Mouse (Mus musculus): ENCODE data around the gene Tcf20. TPM values are rescaled to one million over a fixed set of nuclear protein-coding genes. Genes with fewer than 3 reads are reported as not detected.

The Tcf20 gene
- polyA plus RNA-seq, 1 experiment from 2014 or later: 25.1 TPM

GRCm38 (mm10) chr15:82974471-82974870 is 13.2 kb downstream of the Tcf20 start:
- no peak for TF ChIP-seq CTCF (IDR thresholded peaks at IDR 0.05)
- H3K27me3 ChIP-seq: peaks cover 7% of the 10 kb centered on the region
- DNase-seq (ENCODE audit: low read depth, low spot score): no peak
- in situ Hi-C loops (cut with MboI; ENCODE audit: low pct_unique_long_range_greater_than_20kb): no loop called here
- ChIA-PET CTCF (no interaction called here), POLR2A (no interaction called here)
- ATAC-seq: no peak

GRCm38 (mm10) chr15:82969206-82969721 is 18.4 kb downstream of the Tcf20 start:
- ChIA-PET POLR2A (no interaction called here), CTCF (no interaction called here)
- H3K27me3 ChIP-seq: peaks cover 15% of the 10 kb centered on the region
- ATAC-seq (no peak), DNase-seq (ENCODE audit: low read depth, low spot score) (peak; percentile 49)
- in situ Hi-C loops (cut with MboI; ENCODE audit: low pct_unique_long_range_greater_than_20kb): no loop called here
- TF ChIP-seq CTCF (IDR thresholded peaks at IDR 0.05): no peak

GRCm38 (mm10) chr15:82968449-82968848 is 19.2 kb downstream of the Tcf20 start:
- DNase-seq (ENCODE audit: low read depth, low spot score): no peak
- ATAC-seq: no peak
- H3K27me3 ChIP-seq: peaks cover 17% of the 10 kb centered on the region
- POLR2A ChIA-PET: no interaction called here
- in situ Hi-C loops (cut with MboI; ENCODE audit: low pct_unique_long_range_greater_than_20kb): no loop called here
- no peak for TF ChIP-seq CTCF (IDR thresholded peaks at IDR 0.05)
- CTCF ChIA-PET: no interaction called here

GRCm38 (mm10) chr15:82967947-82968346 is 19.7 kb downstream of the Tcf20 start:
- CTCF ChIA-PET: no interaction called here
- DNase-seq (ENCODE audit: low read depth, low spot score) (no peak), ATAC-seq (no peak)
- POLR2A ChIA-PET: no interaction called here
- TF ChIP-seq CTCF (IDR thresholded peaks at IDR 0.05): no peak
- in situ Hi-C loops (cut with MboI; ENCODE audit: low pct_unique_long_range_greater_than_20kb): no loop called here
- H3K27me3 ChIP-seq: peaks cover 17% of the 10 kb centered on the region

GRCm38 (mm10) chr15:82964266-82964825 is 23.3 kb downstream of the Tcf20 start:
- in situ Hi-C loops (cut with MboI; ENCODE audit: low pct_unique_long_range_greater_than_20kb): no loop called here
- ChIA-PET CTCF (no interaction called here), POLR2A (interaction anchor here (0.6 kb wide), 1 partner anchor 28 kb away, joined by 3 read pairs; no protein-coding TSS in a partner anchor)
- no peak for ATAC-seq
- no peak for TF ChIP-seq CTCF (IDR thresholded peaks at IDR 0.05)
- no peak for DNase-seq (ENCODE audit: low read depth, low spot score)
- peaks cover 33% of the 10 kb centered on the region for H3K27me3 ChIP-seq

GRCm38 (mm10) chr15:82963556-82964156 is 24.0 kb downstream of the Tcf20 start:
- POLR2A ChIA-PET: interaction anchor here (0.6 kb wide), 1 partner anchor 28 kb away, joined by 3 read pairs; no protein-coding TSS in a partner anchor
- in situ Hi-C loops (cut with MboI; ENCODE audit: low pct_unique_long_range_greater_than_20kb): no loop called here
- DNase-seq (ENCODE audit: low read depth, low spot score): no peak
- ATAC-seq: no peak
- CTCF ChIA-PET: no interaction called here
- peaks cover 33% of the 10 kb centered on the region for H3K27me3 ChIP-seq
- TF ChIP-seq CTCF (IDR thresholded peaks at IDR 0.05): no peak

- H3K27me3 ChIP-seq: peaks cover 38% of the 10 kb centered on the region
- TF ChIP-seq CTCF (IDR thresholded peaks at IDR 0.05): no peak
- DNase-seq (ENCODE audit: low read depth, low spot score) (no peak), ATAC-seq (no peak)
- ChIA-PET CTCF (no interaction called here), POLR2A (no interaction called here)
- in situ Hi-C loops (cut with MboI; ENCODE audit: low pct_unique_long_range_greater_than_20kb): no loop called here
These were observed 24.6 kb downstream of the Tcf20 start for GRCm38 (mm10) chr15:82963090-82963489.

- ChIA-PET CTCF (no interaction called here), POLR2A (no interaction called here)
- peaks cover 38% of the 10 kb centered on the region for H3K27me3 ChIP-seq
- no peak for ATAC-seq
- in situ Hi-C loops (cut with MboI; ENCODE audit: low pct_unique_long_range_greater_than_20kb): no loop called here
- no peak for DNase-seq (ENCODE audit: low read depth, low spot score)
- no peak for TF ChIP-seq CTCF (IDR thresholded peaks at IDR 0.05)
These were observed 25.1 kb downstream of the Tcf20 start for GRCm38 (mm10) chr15:82962536-82962935.

GRCm38 (mm10) chr15:82960786-82961561 is 26.7 kb downstream of the Tcf20 start:
- ChIA-PET CTCF (no interaction called here), POLR2A (interaction anchor here (0.6 kb wide), 1 partner anchor 70 kb away, joined by 4 read pairs; no protein-coding TSS in a partner anchor)
- peaks cover 38% of the 10 kb centered on the region for H3K27me3 ChIP-seq
- TF ChIP-seq CTCF (IDR thresholded peaks at IDR 0.05): no peak
- no peak for ATAC-seq
- in situ Hi-C loops (cut with MboI; ENCODE audit: low pct_unique_long_range_greater_than_20kb): no loop called here
- DNase-seq (ENCODE audit: low read depth, low spot score): no peak

- in situ Hi-C loops (cut with MboI; ENCODE audit: low pct_unique_long_range_greater_than_20kb): no loop called here
- no peak for TF ChIP-seq CTCF (IDR thresholded peaks at IDR 0.05)
- ATAC-seq (no peak), DNase-seq (ENCODE audit: low read depth, low spot score) (no peak)
- H3K27me3 ChIP-seq: peaks cover 38% of the 10 kb centered on the region
- CTCF ChIA-PET: interaction anchor here (0.7 kb wide), 1 partner anchor 74 kb away, joined by 3 read pairs; the partner anchor contains the start of gene Nfam1
- POLR2A ChIA-PET: no interaction called here
These were observed 28.5 kb downstream of the Tcf20 start for GRCm38 (mm10) chr15:82959151-82959550.

GRCm38 (mm10) chr15:82958253-82958701 is 29.4 kb downstream of the Tcf20 start:
- no peak for TF ChIP-seq CTCF (IDR thresholded peaks at IDR 0.05)
- CTCF ChIA-PET: no interaction called here
- H3K27me3 ChIP-seq: peaks cover 43% of the 10 kb centered on the region
- POLR2A ChIA-PET: no interaction called here
- no peak for ATAC-seq
- in situ Hi-C loops (cut with MboI; ENCODE audit: low pct_unique_long_range_greater_than_20kb): no loop called here
- no peak for DNase-seq (ENCODE audit: low read depth, low spot score)
